Mouse (Mus musculus): ENCODE data around the gene Chdh.

Gene Chdh

GRCm38 (mm10) chr14:30054922-30055321 is 46.1 kb downstream of the Chdh start:
- no peak for DNase-seq (ENCODE audit: low read depth, low spot score)

GRCm38 (mm10) chr14:30056031-30056766 is 47.4 kb downstream of the Chdh start:
- DNase-seq (ENCODE audit: low read depth, low spot score) = no peak

- no peak for DNase-seq (ENCODE audit: low read depth, low spot score)
Observed at GRCm38 (mm10) chr14:30064864-30065263, 56.0 kb downstream of the Chdh start.

- DNase-seq (ENCODE audit: low read depth, low spot score) = no peak
Observed at GRCm38 (mm10) chr14:30066752-30067151, 57.9 kb downstream of the Chdh start.

GRCm38 (mm10) chr14:30068566-30068965 is 59.7 kb downstream of the Chdh start:
- no peak for DNase-seq (ENCODE audit: low read depth, low spot score)

- DNase-seq (ENCODE audit: low read depth, low spot score) = no peak
Observed at GRCm38 (mm10) chr14:30075268-30075887, 66.6 kb downstream of the Chdh start.

GRCm38 (mm10) chr14:30078115-30078808 is 69.4 kb downstream of the Chdh start:
- DNase-seq (ENCODE audit: low read depth, low spot score) = no peak

- no peak for DNase-seq (ENCODE audit: low read depth, low spot score)
Observed at GRCm38 (mm10) chr14:30079729-30080128, 70.9 kb downstream of the Chdh start.

Measured in retina, postnatal 7 days (tissue).